Mouse (Mus musculus) gastrocnemius, adult 2 months (tissue): ENCODE results near the gene Wnt7b. TPM values are rescaled to one million over a fixed set of nuclear protein-coding genes. Genes with fewer than 3 reads are reported as not detected.

ENCODE experiments used
- DNase-seq: peaks from one replicate; pipeline ENCODE4 v3.0.0; 2022
- H3K27ac ChIP-seq: fragments of 200-600 bp; 2 replicates; pipeline ENCODE4 v1.8.1; 2022; ENCODE audit warnings: mild to moderate bottlenecking
- H3K4me3 ChIP-seq: fragments of 200-600 bp; 2 replicates; pipeline ENCODE4 v1.8.1; 2022; ENCODE audit warnings: mild to moderate bottlenecking, moderate library complexity
- CTCF ChIP-seq: fragments of 200-600 bp; IDR thresholded peaks from 2 replicates; pipeline ENCODE4 v1.8.1; 2022; ENCODE audit warnings: antibody characterized with exemption, mild to moderate bottlenecking, moderate library complexity
- intact Hi-C: fragments of 180-260 bp; cut with DNase I; formaldehyde crosslinking; loops from one replicate; pipeline ENCODE4 v1.15.1; 2025
- total RNA-seq, 2 experiments: library from RNA; stranded (reverse); gene quantifications; 2 replicates each; pipeline ENCODE4 v1.2.3; 2021

Wnt7b gene
- total RNA-seq, 2 experiments from 2014 or later: not detected

- no peak for DNase-seq
- Histone ChIP-seq H3K4me3 (no peak overlapping the region), H3K27ac (no peak overlapping the region)
- intact Hi-C loops: no loop called here
- TF ChIP-seq CTCF: no peak
Observed at GRCm38 (mm10) chr15:85558840-85559540, 23.3 kb downstream of the Wnt7b start.

- intact Hi-C loops: no loop called here
- Histone ChIP-seq H3K4me3 (no peak overlapping the region), H3K27ac (no peak overlapping the region)
- no peak for DNase-seq
- TF ChIP-seq CTCF: no peak
Observed at GRCm38 (mm10) chr15:85555799-85556198, 26.5 kb downstream of the Wnt7b start.

- Histone ChIP-seq H3K27ac (no peak overlapping the region), H3K4me3 (no peak overlapping the region)
- intact Hi-C loops: no loop called here
- DNase-seq: no peak
- no peak for TF ChIP-seq CTCF
Observed at GRCm38 (mm10) chr15:85553421-85553820, 28.9 kb downstream of the Wnt7b start.

- no peak for TF ChIP-seq CTCF
- Histone ChIP-seq H3K27ac (no peak overlapping the region), H3K4me3 (no peak overlapping the region)
- DNase-seq: no peak
- intact Hi-C loops: no loop called here
Observed at GRCm38 (mm10) chr15:85546500-85546899, 35.8 kb downstream of the Wnt7b start.

GRCm38 (mm10) chr15:85545369-85545768 lies 36.9 kb downstream of the Wnt7b start:
- intact Hi-C loops: no loop called here
- H3K27ac ChIP-seq: no peak overlapping the region
- H3K4me3 ChIP-seq: no peak overlapping the region
- no peak for DNase-seq
- no peak for TF ChIP-seq CTCF

- H3K27ac ChIP-seq: no peak overlapping the region
- H3K4me3 ChIP-seq: no peak overlapping the region
- intact Hi-C loops: no loop called here
- TF ChIP-seq CTCF: no peak
- DNase-seq: no peak
Observed at GRCm38 (mm10) chr15:85538170-85538569, 44.1 kb downstream of the Wnt7b start.

- no peak overlapping the region for H3K4me3 ChIP-seq
- DNase-seq: no peak
- intact Hi-C loops: no loop called here
- TF ChIP-seq CTCF: no peak
- H3K27ac ChIP-seq: no peak overlapping the region
Observed at GRCm38 (mm10) chr15:85537151-85537550, 45.1 kb downstream of the Wnt7b start.

GRCm38 (mm10) chr15:85534646-85535045 lies 47.6 kb downstream of the Wnt7b start:
- H3K4me3 ChIP-seq: no peak overlapping the region
- TF ChIP-seq CTCF: no peak
- no peak for DNase-seq
- no peak overlapping the region for H3K27ac ChIP-seq
- intact Hi-C loops: no loop called here

GRCm38 (mm10) chr15:85534215-85534614 lies 48.1 kb downstream of the Wnt7b start:
- no peak overlapping the region for H3K27ac ChIP-seq
- intact Hi-C loops: no loop called here
- H3K4me3 ChIP-seq: no peak overlapping the region
- DNase-seq: no peak
- TF ChIP-seq CTCF: no peak

- TF ChIP-seq CTCF: no peak
- no peak overlapping the region for H3K27ac ChIP-seq
- no peak overlapping the region for H3K4me3 ChIP-seq
- intact Hi-C loops: no loop called here
- no peak for DNase-seq
Observed at GRCm38 (mm10) chr15:85532063-85532462, 50.2 kb downstream of the Wnt7b start.

- no peak for TF ChIP-seq CTCF
- Histone ChIP-seq H3K4me3 (no peak overlapping the region), H3K27ac (no peak overlapping the region)
- intact Hi-C loops: no loop called here
- DNase-seq: no peak
Observed at GRCm38 (mm10) chr15:85529911-85530310, 52.4 kb downstream of the Wnt7b start.

- no peak for TF ChIP-seq CTCF
- intact Hi-C loops: no loop called here
- no peak overlapping the region for H3K4me3 ChIP-seq
- DNase-seq: no peak
- no peak overlapping the region for H3K27ac ChIP-seq
Observed at GRCm38 (mm10) chr15:85524404-85524950, 57.8 kb downstream of the Wnt7b start.

GRCm38 (mm10) chr15:85523173-85523991 lies 58.9 kb downstream of the Wnt7b start:
- peak overlapping the region; percentile 28; the same call in 1 of the 2 replicates for H3K27ac ChIP-seq
- peak overlapping the region; percentile 49 for H3K4me3 ChIP-seq
- peak; percentile 11; the same call in 1 of the 2 replicates for TF ChIP-seq CTCF
- peak; percentile 78 for DNase-seq
- intact Hi-C loops: no loop called here
